Mouse (Mus musculus) olfactory bulb, adult 2 months (tissue): Measurements from ENCODE around the gene Cd2bp2.

Source experiments
- CTCF ChIP-seq: fragments of 200-500 bp; IDR thresholded peaks from 2 replicates; pipeline ENCODE4 v1.5.1; 2012; ENCODE audit warnings: low read depth, mild to moderate bottlenecking, low read length, moderate library complexity; ENCODE audit not compliant: insufficient read depth
- POLR2A ChIP-seq: fragments of 200-500 bp; IDR thresholded peaks from 2 replicates; pipeline ENCODE4 v1.6.1; 2012; ENCODE audit warnings: mild to moderate bottlenecking, low read depth, low read length, moderate library complexity; ENCODE audit not compliant: insufficient read depth

DNA sequence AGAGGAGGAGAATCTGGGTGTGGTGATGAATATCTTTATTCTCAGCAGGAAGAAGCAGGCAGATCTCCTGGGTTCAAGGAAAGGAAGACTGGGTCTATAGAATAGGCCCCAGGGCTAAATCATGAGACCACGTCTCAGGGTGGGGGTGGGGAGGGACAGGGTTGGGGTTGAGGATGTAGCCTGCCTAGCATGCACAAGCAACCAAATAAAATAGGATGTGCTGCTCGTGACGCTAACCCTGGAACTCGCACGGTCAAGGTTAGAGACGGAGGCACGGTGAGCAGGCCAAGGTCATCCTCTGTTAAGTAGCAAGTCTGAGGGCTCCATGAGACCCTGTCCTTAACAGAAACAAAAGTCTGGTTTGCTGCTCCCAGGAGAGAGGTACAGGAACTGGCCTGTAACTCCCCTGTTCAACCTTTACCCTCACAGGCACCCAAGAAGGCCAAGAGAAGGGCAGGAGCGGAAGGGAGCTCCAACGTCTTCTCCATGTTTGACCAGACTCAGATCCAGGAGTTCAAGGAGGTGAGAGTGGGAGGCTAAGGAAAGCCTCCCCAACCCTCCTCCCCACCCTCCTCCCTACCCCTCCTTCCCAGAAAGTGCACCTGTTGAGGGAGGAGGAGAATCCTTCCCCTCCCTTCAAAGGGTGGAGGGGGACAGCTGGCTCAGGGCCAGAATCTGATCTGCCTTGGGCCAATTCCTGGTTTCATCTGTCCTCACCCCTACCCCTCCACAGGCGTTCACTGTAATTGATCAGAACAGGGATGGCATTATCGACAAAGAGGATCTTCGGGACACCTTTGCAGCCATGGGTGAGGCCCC, 16.8 kb upstream of the Cd2bp2 start:
- TF ChIP-seq POLR2A: no peak
- TF ChIP-seq CTCF: no peak
